Mouse (Mus musculus): ENCODE measurements around the gene H2-Q6. TPM values are rescaled to one million over a fixed set of nuclear protein-coding genes. Genes with fewer than 3 reads are reported as not detected.
"Not testable (repeated sequence)": the region's sequence is repeated elsewhere in the genome, so short reads cannot be mapped to it uniquely, and the experiment has no call there.

The H2-Q6 gene
- total RNA-seq (2014; rRNA removed; ENCODE audit: low replicate concordance) (0.19 and 1.8 TPM in 2 replicates), polyA plus RNA-seq (2015; fragmentation: Nextera tagmentation; extraction: Ambion mirVana) (0.26 TPM in 2 replicates)

DNA sequence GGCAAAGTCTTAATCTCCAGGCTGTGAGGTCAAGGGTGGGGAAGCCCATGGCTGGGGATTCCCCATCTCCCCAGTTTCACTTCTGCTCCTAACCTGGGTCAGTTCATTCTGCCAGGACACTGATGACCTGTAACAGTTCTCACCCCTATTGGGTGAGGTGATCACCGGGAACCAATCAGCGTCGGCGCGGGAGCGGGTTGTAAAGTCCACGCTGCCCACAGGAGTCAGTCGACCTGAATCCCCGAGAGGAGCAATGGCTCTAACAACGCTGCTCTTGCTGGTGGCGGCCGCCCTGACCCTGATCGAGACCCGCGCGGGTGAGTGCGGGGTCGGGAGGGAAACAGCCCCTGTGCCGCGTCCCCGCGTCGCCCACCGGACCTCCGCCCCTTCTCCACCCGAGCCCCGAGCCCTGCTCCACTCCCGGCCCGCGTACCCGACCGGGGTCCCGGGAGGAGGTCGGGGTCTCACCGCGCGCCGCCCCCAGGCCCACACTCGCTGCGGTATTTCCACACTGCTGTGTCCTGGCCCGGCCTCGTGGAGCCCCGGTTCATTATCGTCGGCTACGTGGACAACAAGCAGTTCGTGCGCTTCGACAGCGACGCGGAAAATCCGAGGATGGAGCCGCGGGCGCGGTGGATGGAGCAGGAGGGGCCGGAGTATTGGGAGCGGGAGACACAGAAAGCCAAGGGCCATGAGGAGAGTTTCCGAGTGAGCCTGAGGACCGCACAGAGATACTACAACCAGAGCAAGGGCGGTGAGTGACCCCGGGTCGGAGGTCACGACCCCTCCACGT is at the start of gene H2-Q6:
Gene H2-Q6, plus strand, starts transcription at position 227 of the 793 bp plus-strand sequence.
- not testable (repeated sequence) for H3K9me3 ChIP-seq (replicated peaks; ENCODE audit: control insufficient read depth, low read length); H3K36me3 ChIP-seq (replicated peaks; ENCODE audit: control insufficient read depth, insufficient read depth, low read length); H3K27ac ChIP-seq (ENCODE audit: low read depth); H3K4me1 ChIP-seq (ENCODE audit: control insufficient read depth, insufficient read depth); H3K9ac ChIP-seq (replicated peaks; ENCODE audit: low read depth, low read length); DNase-seq (ENCODE audit: low spot score)
- peak; percentile 71 for ATAC-seq (ENCODE audit: insufficient read depth, low read depth)
- H3K4me2 ChIP-seq (ENCODE audit: low read depth, low read length) = peak within 1 kb of the TSS; percentile 59
- peaks cover 26% of the 10 kb centered on the region for H3K27me3 ChIP-seq (ENCODE audit: control insufficient read depth, insufficient read depth, low read length)
- H3K4me3 ChIP-seq (ENCODE audit: low read depth, low read length) = peak within 1 kb of the TSS; percentile 41
- 2% methylated on average over 51 of the region's 66 CpGs for WGBS

GRCm38 (mm10) chr17:35379369-35379728 is 45.3 kb upstream of the H2-Q6 start, which contains the start of gene H2-Q4:
Gene H2-Q4, plus strand, starts transcription at chr17:35379617.
- no peaks in the 10 kb centered on the region for H3K4me1 ChIP-seq (ENCODE audit: control insufficient read depth, insufficient read depth)
- peak; percentile 97 for ATAC-seq (ENCODE audit: insufficient read depth, low read depth)
- peak within 1 kb of the TSS; percentile 62 for H3K4me3 ChIP-seq (ENCODE audit: low read depth, low read length)
- DNase-seq (ENCODE audit: low spot score) = peak; percentile 84
- H3K36me3 ChIP-seq (replicated peaks; ENCODE audit: control insufficient read depth, insufficient read depth, low read length) = no peaks in the 10 kb centered on the region
- no peaks in the 10 kb centered on the region for H3K9me3 ChIP-seq (replicated peaks; ENCODE audit: control insufficient read depth, low read length)
- peak within 1 kb of the TSS; percentile 87 for H3K4me2 ChIP-seq (ENCODE audit: low read depth, low read length)
- TF ChIP-seq CTCF (IDR thresholded peaks at IDR 0.05; ENCODE audit: low read depth) = no peak
- TF ChIP-seq EP300 (IDR thresholded peaks at IDR 0.05; ENCODE audit: low read depth) = no peak
- 0% methylated on average over 16 of the region's 16 CpGs for WGBS
- 0 out of 2 replicates have a peak within 1 kb of the TSS, but pooled peaks have one; percentile 7 for H3K27ac ChIP-seq (ENCODE audit: low read depth)
- H3K27me3 ChIP-seq (ENCODE audit: control insufficient read depth, insufficient read depth, low read length) = no peaks in the 10 kb centered on the region
- peak within 1 kb of the TSS; percentile 57 for H3K9ac ChIP-seq (replicated peaks; ENCODE audit: low read depth, low read length)

GRCm38 (mm10) chr17:35379729-35380451 is 44.8 kb upstream of the H2-Q6 start:
- ATAC-seq (ENCODE audit: insufficient read depth, low read depth) (peak; percentile 54), DNase-seq (ENCODE audit: low spot score) (no peak)
- Histone ChIP-seq H3K36me3 (replicated peaks; ENCODE audit: control insufficient read depth, insufficient read depth, low read length) (no peaks in the 10 kb centered on the region), H3K4me1 (ENCODE audit: control insufficient read depth, insufficient read depth) (no peaks in the 10 kb centered on the region), H3K9ac (replicated peaks; ENCODE audit: low read depth, low read length) (peak overlapping the region; percentile 57), H3K4me3 (ENCODE audit: low read depth, low read length) (peak overlapping the region; percentile 62), H3K27me3 (ENCODE audit: control insufficient read depth, insufficient read depth, low read length) (no peaks in the 10 kb centered on the region), H3K4me2 (ENCODE audit: low read depth, low read length) (peak overlapping the region; percentile 87), H3K9me3 (replicated peaks; ENCODE audit: control insufficient read depth, low read length) (no peaks in the 10 kb centered on the region), H3K27ac (ENCODE audit: low read depth) (0 out of 2 replicates have a peak overlapping the region, but pooled peaks have one; percentile 7)
- TF ChIP-seq CTCF (IDR thresholded peaks at IDR 0.05; ENCODE audit: low read depth) (no peak), EP300 (IDR thresholded peaks at IDR 0.05; ENCODE audit: low read depth) (no peak)
- WGBS = under 1% methylated on average over 68 of the region's 70 CpGs

- not testable (repeated sequence) for DNase-seq (ENCODE audit: low spot score); H3K4me2 ChIP-seq (ENCODE audit: low read depth, low read length); H3K27ac ChIP-seq (ENCODE audit: low read depth); H3K9ac ChIP-seq (replicated peaks; ENCODE audit: low read depth, low read length); H3K9me3 ChIP-seq (replicated peaks; ENCODE audit: control insufficient read depth, low read length); H3K27me3 ChIP-seq (ENCODE audit: control insufficient read depth, insufficient read depth, low read length); H3K4me1 ChIP-seq (ENCODE audit: control insufficient read depth, insufficient read depth); H3K36me3 ChIP-seq (replicated peaks; ENCODE audit: control insufficient read depth, insufficient read depth, low read length); H3K4me3 ChIP-seq (ENCODE audit: low read depth, low read length); ATAC-seq (ENCODE audit: insufficient read depth, low read depth)
- TF ChIP-seq CTCF (IDR thresholded peaks at IDR 0.05; ENCODE audit: low read depth) = peak; percentile 48
- 2% methylated on average over 7 of the region's 7 CpGs for whole genome bisulfite sequencing
Observed at GRCm38 (mm10) chr17:35389796-35390195, 34.9 kb upstream of the H2-Q6 start.

DNA sequence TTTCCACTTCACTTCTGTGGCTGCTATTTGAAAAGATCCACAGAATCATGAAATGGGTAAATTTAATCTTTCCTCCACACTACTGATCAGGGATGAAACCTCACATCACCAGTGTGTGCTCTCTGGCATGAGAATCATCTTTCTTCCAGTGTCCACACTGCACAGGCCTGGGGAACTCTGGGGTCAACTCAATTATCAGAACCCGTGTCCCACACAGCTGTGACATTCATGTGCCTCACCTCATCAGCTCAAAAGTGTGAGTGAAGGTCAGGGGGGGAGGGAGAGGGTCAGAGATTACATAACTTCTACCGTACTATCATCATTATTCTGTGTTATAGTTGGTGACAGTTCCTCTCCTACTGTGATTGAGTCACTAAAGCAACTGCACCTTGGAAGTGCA is 32.0 kb upstream of the H2-Q6 start:
- ATAC-seq (ENCODE audit: insufficient read depth, low read depth); H3K36me3 ChIP-seq (replicated peaks; ENCODE audit: control insufficient read depth, insufficient read depth, low read length); H3K27ac ChIP-seq (ENCODE audit: low read depth); H3K9me3 ChIP-seq (replicated peaks; ENCODE audit: control insufficient read depth, low read length); H3K4me1 ChIP-seq (ENCODE audit: control insufficient read depth, insufficient read depth); H3K9ac ChIP-seq (replicated peaks; ENCODE audit: low read depth, low read length); H3K4me2 ChIP-seq (ENCODE audit: low read depth, low read length); H3K4me3 ChIP-seq (ENCODE audit: low read depth, low read length); DNase-seq (ENCODE audit: low spot score); H3K27me3 ChIP-seq (ENCODE audit: control insufficient read depth, insufficient read depth, low read length): not testable (repeated sequence)
- WGBS = 54% methylated on average over 2 of the region's 2 CpGs

DNA sequence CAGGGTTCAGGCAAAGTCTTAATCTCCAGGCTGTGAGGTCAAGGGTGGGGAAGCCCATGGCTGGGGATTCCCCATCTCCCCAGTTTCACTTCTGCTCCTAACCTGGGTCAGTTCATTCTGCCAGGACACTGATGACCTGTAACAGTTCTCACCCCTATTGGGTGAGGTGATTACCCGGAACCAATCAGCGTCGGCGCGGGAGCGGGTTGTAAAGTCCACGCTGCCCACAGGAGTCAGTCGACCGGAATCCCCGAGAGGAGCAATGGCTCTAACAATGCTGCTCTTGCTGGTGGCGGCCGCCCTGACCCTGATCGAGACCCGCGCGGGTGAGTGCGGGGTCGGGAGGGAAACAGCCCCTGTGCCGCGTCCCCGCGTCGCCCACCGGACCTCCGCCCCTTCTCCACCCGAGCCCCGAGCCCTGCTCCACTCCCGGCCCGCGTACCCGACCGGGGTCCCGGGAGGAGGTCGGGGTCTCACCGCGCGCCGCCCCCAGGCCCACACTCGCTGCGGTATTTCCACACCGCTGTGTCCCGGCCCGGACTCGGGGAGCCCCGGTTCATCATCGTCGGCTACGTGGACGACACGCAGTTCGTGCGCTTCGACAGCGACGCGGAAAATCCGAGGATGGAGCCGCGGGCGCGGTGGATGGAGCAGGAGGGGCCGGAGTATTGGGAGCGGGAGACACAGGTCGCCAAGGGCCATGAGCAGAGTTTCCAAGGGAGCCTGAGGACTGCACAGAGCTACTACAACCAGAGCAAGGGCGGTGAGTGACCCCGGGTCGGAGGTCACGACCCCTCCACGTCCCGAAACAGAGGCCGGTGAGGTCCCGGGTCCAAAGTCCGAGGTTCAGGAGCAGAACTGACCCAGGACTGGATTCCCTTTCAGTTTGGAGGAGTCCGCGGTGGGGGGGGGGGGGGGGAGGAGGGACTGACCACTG is 30.5 kb upstream of the H2-Q6 start:
- H3K4me1 ChIP-seq (ENCODE audit: control insufficient read depth, insufficient read depth); H3K27ac ChIP-seq (ENCODE audit: low read depth); H3K36me3 ChIP-seq (replicated peaks; ENCODE audit: control insufficient read depth, insufficient read depth, low read length); H3K27me3 ChIP-seq (ENCODE audit: control insufficient read depth, insufficient read depth, low read length); DNase-seq (ENCODE audit: low spot score); H3K9ac ChIP-seq (replicated peaks; ENCODE audit: low read depth, low read length); H3K9me3 ChIP-seq (replicated peaks; ENCODE audit: control insufficient read depth, low read length): not testable (repeated sequence)
- peak overlapping the region; percentile 21; the same call in 1 of the 2 replicates for H3K4me3 ChIP-seq (ENCODE audit: low read depth, low read length)
- ATAC-seq (ENCODE audit: insufficient read depth, low read depth) = peak; percentile 74
- peak overlapping the region; percentile 44 for H3K4me2 ChIP-seq (ENCODE audit: low read depth, low read length)
- 3% methylated on average over 40 of the region's 75 CpGs for WGBS

GRCm38 (mm10) chr17:35396956-35397355 is 27.7 kb upstream of the H2-Q6 start:
- H3K4me1 ChIP-seq (ENCODE audit: control insufficient read depth, insufficient read depth); H3K27ac ChIP-seq (ENCODE audit: low read depth); ATAC-seq (ENCODE audit: insufficient read depth, low read depth); H3K27me3 ChIP-seq (ENCODE audit: control insufficient read depth, insufficient read depth, low read length); DNase-seq (ENCODE audit: low spot score); H3K36me3 ChIP-seq (replicated peaks; ENCODE audit: control insufficient read depth, insufficient read depth, low read length); H3K4me2 ChIP-seq (ENCODE audit: low read depth, low read length); H3K9ac ChIP-seq (replicated peaks; ENCODE audit: low read depth, low read length); H3K4me3 ChIP-seq (ENCODE audit: low read depth, low read length); H3K9me3 ChIP-seq (replicated peaks; ENCODE audit: control insufficient read depth, low read length): not testable (repeated sequence)
- 90% methylated on average over 2 of the region's 2 CpGs for WGBS

Measured in heart, postnatal 0 days (tissue).